Comparison of ENCODE assay signal across 16 mouse cellular contexts in genomic region chr9:88049270-88049669, GRCm38 (mm10).
DNase-seq lines count a peak whose midpoint lies in the region; ATAC-seq and TF ChIP-seq lines count a peak whose summit lies in the region.
"Had no signal": no experiment of that assay in that cellular context is flagged by ENCODE, and none has a peak within 500 bp of the region (broad histone marks: within the 10 kb centered on the region; RNA-seq: fewer than 3 reads in every experiment).

No protein-coding gene starts in this region.

- no peak for TF ChIP-seq CTCF in forebrain, postnatal 0 days (IDR thresholded peaks at IDR 0.05; ENCODE audit: low read depth)
- TF ChIP-seq CTCF in midbrain, postnatal 0 days (IDR thresholded peaks at IDR 0.05), result no peak

- H3K9me3 ChIP-seq in embryonic facial prominence, embryonic 10.5 days, result no peaks in the 10 kb centered on the region
- no peaks in the 10 kb centered on the region for H3K9me3 ChIP-seq in embryonic facial prominence, embryonic 14.5 days (ENCODE audit: control insufficient read depth, low read length)
- no peaks in the 10 kb centered on the region for H3K9me3 ChIP-seq in forebrain, postnatal 0 days (ENCODE audit: low read length)
- no peaks in the 10 kb centered on the region for H3K9me3 ChIP-seq in midbrain, postnatal 0 days (ENCODE audit: low read length)
- no peaks in the 10 kb centered on the region for H3K9me3 ChIP-seq in heart, embryonic 12.5 days (replicated peaks)
- H3K9me3 ChIP-seq: heart, embryonic 13.5 days; hindbrain, embryonic 10.5 days; liver, embryonic 12.5 days; lung, embryonic 15.5 days had no signal

- ATAC-seq in embryonic facial prominence, embryonic 14.5 days (ENCODE audit: low read depth), result 0 out of 2 replicates have a peak, but pooled peaks have one; percentile 22
- ATAC-seq in forebrain, postnatal 0 days, result peak; percentile 66
- ATAC-seq in midbrain, postnatal 0 days (ENCODE audit: low FRiP score), result peak; percentile 54; the same call in 1 of the 2 replicates
- ATAC-seq in heart, embryonic 12.5 days (ENCODE audit: insufficient number of reproducible peaks, low FRiP score), result no peak
- ATAC-seq: liver, embryonic 12.5 days had no signal

- peaks cover under 1% of the 10 kb centered on the region; the same call in 1 of the 2 replicates for H3K27me3 ChIP-seq in embryonic facial prominence, embryonic 10.5 days (replicated peaks; ENCODE audit: low read depth, poor library complexity, severe bottlenecking)
- no peaks in the 10 kb centered on the region for H3K27me3 ChIP-seq in embryonic facial prominence, embryonic 14.5 days (replicated peaks; ENCODE audit: control insufficient read depth, insufficient read depth, low read length)
- no peaks in the 10 kb centered on the region for H3K27me3 ChIP-seq in forebrain, postnatal 0 days (ENCODE audit: insufficient read depth, low read length)
- H3K27me3 ChIP-seq in midbrain, postnatal 0 days (ENCODE audit: insufficient read depth, low read length), result no peaks in the 10 kb centered on the region
- H3K27me3 ChIP-seq in heart, embryonic 12.5 days (replicated peaks), result no peaks in the 10 kb centered on the region; the same call in 1 of the 2 replicates
- H3K27me3 ChIP-seq: heart, embryonic 13.5 days; liver, embryonic 12.5 days; lung, embryonic 15.5 days had no signal

- DNase-seq in embryonic facial prominence, embryonic 10.5 days (ENCODE audit: low spot score), result peak; percentile 70
- no peak for DNase-seq in embryonic facial prominence, embryonic 14.5 days (ENCODE audit: low spot score)
- DNase-seq in forebrain, postnatal 0 days, result no peak
- DNase-seq in midbrain, postnatal 0 days (ENCODE audit: low spot score), result no peak
- no peak for DNase-seq in layer of hippocampus, postnatal 14 days (ENCODE audit: low spot score in 2 of 2)
- no peak for DNase-seq in yolk sac, embryonic 10.5 days (ENCODE audit: low spot score)
- DNase-seq: adrenal gland, postnatal 14 days; cerebellum, adult 8-10 months; gastrocnemius, postnatal 25 days; right cerebral cortex, postnatal 14 days had no signal

- H3K4me2 ChIP-seq in embryonic facial prominence, embryonic 14.5 days (ENCODE audit: low read depth, low read length), result peak overlapping the region; percentile 26; the same call in 1 of the 2 replicates
- H3K4me2 ChIP-seq in forebrain, postnatal 0 days (ENCODE audit: low read depth), result no peak overlapping the region
- H3K4me2 ChIP-seq in midbrain, postnatal 0 days (ENCODE audit: low read depth, low read length, poor library complexity, severe bottlenecking), result no peak overlapping the region
- H3K4me2 ChIP-seq in heart, embryonic 12.5 days, result no peak overlapping the region
- H3K4me2 ChIP-seq: heart, embryonic 13.5 days; liver, embryonic 12.5 days; lung, embryonic 15.5 days had no signal

- H3K27ac ChIP-seq in embryonic facial prominence, embryonic 10.5 days (replicated peaks), result no peak overlapping the region
- H3K27ac ChIP-seq in embryonic facial prominence, embryonic 14.5 days (replicated peaks; ENCODE audit: low read depth, low read length), result no peak overlapping the region
- H3K27ac ChIP-seq in forebrain, postnatal 0 days (ENCODE audit: low read depth, low read length), result no peak overlapping the region
- no peak overlapping the region for H3K27ac ChIP-seq in midbrain, postnatal 0 days (ENCODE audit: low read depth, low read length)
- no peak overlapping the region for H3K27ac ChIP-seq in heart, embryonic 12.5 days (ENCODE audit: poor library complexity, severe bottlenecking)
- H3K27ac ChIP-seq: heart, embryonic 13.5 days; hindbrain, embryonic 10.5 days; left cerebral cortex, adult 2 months; liver, embryonic 12.5 days; lung, embryonic 15.5 days had no signal

- H3K4me3 ChIP-seq in embryonic facial prominence, embryonic 10.5 days, result no peak overlapping the region
- H3K4me3 ChIP-seq in embryonic facial prominence, embryonic 14.5 days (ENCODE audit: low read depth, low read length), result no peak overlapping the region
- H3K4me3 ChIP-seq in forebrain, postnatal 0 days (ENCODE audit: low read depth, low read length), result no peak overlapping the region
- H3K4me3 ChIP-seq in midbrain, postnatal 0 days (ENCODE audit: low read depth, low read length), result no peak overlapping the region
- no peak overlapping the region for H3K4me3 ChIP-seq in heart, embryonic 12.5 days
- H3K4me3 ChIP-seq: heart, embryonic 13.5 days; hindbrain, embryonic 10.5 days; left cerebral cortex, adult 2 months; liver, embryonic 12.5 days; lung, embryonic 15.5 days had no signal

- H3K4me1 ChIP-seq in embryonic facial prominence, embryonic 10.5 days, result peaks cover 21% of the 10 kb centered on the region
- 0 out of 2 replicates have a peak, but pooled peaks cover 8% of the 10 kb centered on the region for H3K4me1 ChIP-seq in embryonic facial prominence, embryonic 14.5 days (ENCODE audit: control insufficient read depth, insufficient read depth, low read length)
- no peaks in the 10 kb centered on the region for H3K4me1 ChIP-seq in forebrain, postnatal 0 days (ENCODE audit: insufficient read depth)
- H3K4me1 ChIP-seq in midbrain, postnatal 0 days (ENCODE audit: insufficient read depth, low read length), result no peaks in the 10 kb centered on the region
- H3K4me1 ChIP-seq in heart, embryonic 12.5 days (replicated peaks), result no peaks in the 10 kb centered on the region
- H3K4me1 ChIP-seq: heart, embryonic 13.5 days; hindbrain, embryonic 10.5 days; liver, embryonic 12.5 days; lung, embryonic 15.5 days had no signal

- 28% methylated on average over 13 of the region's 13 CpGs for WGBS in embryonic facial prominence, embryonic 10.5 days
- WGBS in embryonic facial prominence, embryonic 14.5 days, result 25% methylated on average over 13 of the region's 13 CpGs
- 8% methylated on average over 13 of the region's 13 CpGs for WGBS in forebrain, postnatal 0 days
- WGBS in midbrain, postnatal 0 days, result 68% methylated on average over 13 of the region's 13 CpGs
- WGBS in heart, embryonic 12.5 days, result 77% methylated on average over 13 of the region's 13 CpGs

- H3K9ac ChIP-seq in embryonic facial prominence, embryonic 14.5 days (ENCODE audit: low read depth, low read length), result no peak overlapping the region
- no peak overlapping the region for H3K9ac ChIP-seq in forebrain, postnatal 0 days
- no peak overlapping the region for H3K9ac ChIP-seq in midbrain, postnatal 0 days (replicated peaks; ENCODE audit: low read length, poor library complexity, severe bottlenecking)
- no peak overlapping the region for H3K9ac ChIP-seq in heart, embryonic 12.5 days
- H3K9ac ChIP-seq: heart, embryonic 13.5 days; liver, embryonic 12.5 days; lung, embryonic 15.5 days had no signal

- H3K36me3 ChIP-seq in embryonic facial prominence, embryonic 10.5 days (replicated peaks), result no peaks in the 10 kb centered on the region
- no peaks in the 10 kb centered on the region for H3K36me3 ChIP-seq in embryonic facial prominence, embryonic 14.5 days (ENCODE audit: control insufficient read depth, insufficient read depth, low read length)
- no peaks in the 10 kb centered on the region for H3K36me3 ChIP-seq in forebrain, postnatal 0 days (ENCODE audit: insufficient read depth)
- no peaks in the 10 kb centered on the region for H3K36me3 ChIP-seq in midbrain, postnatal 0 days (ENCODE audit: insufficient read depth, low read length)
- H3K36me3 ChIP-seq in heart, embryonic 12.5 days, result no peaks in the 10 kb centered on the region
- H3K36me3 ChIP-seq: heart, embryonic 13.5 days; hindbrain, embryonic 10.5 days; liver, embryonic 12.5 days; lung, embryonic 15.5 days had no signal
